Mouse (Mus musculus): ENCODE measurements at regions not wholly inside any gene's neighbourhood (a gene's known extent, or its start where the extent isn't known, plus 50 kb on each side); places are given as distances from the start of the nearest gene placed in this dataset.

GRCm38 (mm10) chr6:101890655-101891054, 513.0 kb upstream of the Pdzrn3 start:
- DNase-seq (ENCODE audit: extremely low spot score in 1 of 2, low spot score in 1 of 2) = no peak

- DNase-seq (ENCODE audit: extremely low spot score in 1 of 2, low spot score in 1 of 2) = no peak
Measured at GRCm38 (mm10) chr6:101882938-101883337, 505.2 kb upstream of the Pdzrn3 start.

GRCm38 (mm10) chr6:101874894-101875293, 497.2 kb upstream of the Pdzrn3 start:
- DNase-seq (ENCODE audit: extremely low spot score in 1 of 2, low spot score in 1 of 2) = no peak

- no peak for DNase-seq (ENCODE audit: extremely low spot score in 1 of 2, low spot score in 1 of 2)
Measured at GRCm38 (mm10) chr6:101858895-101859294, 481.2 kb upstream of the Pdzrn3 start.

- no peak for DNase-seq (ENCODE audit: extremely low spot score in 1 of 2, low spot score in 1 of 2)
Measured at GRCm38 (mm10) chr6:101840695-101841094, 463.0 kb upstream of the Pdzrn3 start.

GRCm38 (mm10) chr6:101837563-101837962, 459.9 kb upstream of the Pdzrn3 start:
- DNase-seq (ENCODE audit: extremely low spot score in 1 of 2, low spot score in 1 of 2) = peak in 1 of 2 experiments; percentile 3

- no peak for DNase-seq (ENCODE audit: extremely low spot score in 1 of 2, low spot score in 1 of 2)
Measured at GRCm38 (mm10) chr6:101793986-101794385, 416.3 kb upstream of the Pdzrn3 start.

- DNase-seq (ENCODE audit: extremely low spot score in 1 of 2, low spot score in 1 of 2) = no peak
Measured at GRCm38 (mm10) chr6:101777864-101778263, 400.2 kb upstream of the Pdzrn3 start.

GRCm38 (mm10) chr6:101773151-101773550, 395.5 kb upstream of the Pdzrn3 start:
- DNase-seq (ENCODE audit: extremely low spot score in 1 of 2, low spot score in 1 of 2) = no peak

- no peak for DNase-seq (ENCODE audit: extremely low spot score in 1 of 2, low spot score in 1 of 2)
Measured at GRCm38 (mm10) chr6:101735107-101735506, 357.4 kb upstream of the Pdzrn3 start.

GRCm38 (mm10) chr6:101720513-101720912, 342.8 kb upstream of the Pdzrn3 start:
- DNase-seq (ENCODE audit: extremely low spot score in 1 of 2, low spot score in 1 of 2) = no peak

GRCm38 (mm10) chr6:101689684-101690083, 312.0 kb upstream of the Pdzrn3 start:
- DNase-seq (ENCODE audit: extremely low spot score in 1 of 2, low spot score in 1 of 2) = no peak

GRCm38 (mm10) chr6:101686578-101686977, 308.9 kb upstream of the Pdzrn3 start:
- DNase-seq (ENCODE audit: extremely low spot score in 1 of 2, low spot score in 1 of 2) = no peak

GRCm38 (mm10) chr6:101685734-101686133, 308.0 kb upstream of the Pdzrn3 start:
- DNase-seq (ENCODE audit: extremely low spot score in 1 of 2, low spot score in 1 of 2) = no peak

GRCm38 (mm10) chr6:101684390-101684789, 306.7 kb upstream of the Pdzrn3 start:
- DNase-seq (ENCODE audit: extremely low spot score in 1 of 2, low spot score in 1 of 2) = no peak

GRCm38 (mm10) chr6:101674846-101675245, 297.1 kb upstream of the Pdzrn3 start:
- DNase-seq (ENCODE audit: extremely low spot score in 1 of 2, low spot score in 1 of 2) = no peak

GRCm38 (mm10) chr6:101670770-101671169, 293.1 kb upstream of the Pdzrn3 start:
- DNase-seq (ENCODE audit: extremely low spot score in 1 of 2, low spot score in 1 of 2) = no peak

- DNase-seq (ENCODE audit: extremely low spot score in 1 of 2, low spot score in 1 of 2) = no peak
Measured at GRCm38 (mm10) chr6:101669118-101669845, 291.6 kb upstream of the Pdzrn3 start.

GRCm38 (mm10) chr6:101654351-101654750, 276.7 kb upstream of the Pdzrn3 start:
- DNase-seq (ENCODE audit: extremely low spot score in 1 of 2, low spot score in 1 of 2) = no peak

- DNase-seq (ENCODE audit: extremely low spot score in 1 of 2, low spot score in 1 of 2) = peak; percentile 42 to 87
Measured at GRCm38 (mm10) chr6:101650348-101650747, 272.7 kb upstream of the Pdzrn3 start.

GRCm38 (mm10) chr6:101617295-101617694, 239.6 kb upstream of the Pdzrn3 start:
- no peak for DNase-seq (ENCODE audit: extremely low spot score in 1 of 2, low spot score in 1 of 2)

- no peak for DNase-seq (ENCODE audit: extremely low spot score in 1 of 2, low spot score in 1 of 2)
Measured at GRCm38 (mm10) chr6:101616776-101617175, 239.1 kb upstream of the Pdzrn3 start.

GRCm38 (mm10) chr6:101609015-101609414, 231.3 kb upstream of the Pdzrn3 start:
- DNase-seq (ENCODE audit: extremely low spot score in 1 of 2, low spot score in 1 of 2) = no peak

All from layer of hippocampus, postnatal 25 days (tissue).